Mouse (Mus musculus) brain, embryonic 14.5 days (tissue): ENCODE measurements around the gene Rtbdn.

ENCODE experiments used
- CTCF ChIP-seq: fragments of 200-500 bp; IDR thresholded peaks from 2 replicates; pipeline ENCODE4 v1.5.1; 2012; ENCODE audit warnings: inconsistent platforms, mild to moderate bottlenecking, moderate library complexity, borderline replicate concordance; ENCODE audit not compliant: insufficient read depth, insufficient read length; ENCODE audit errors: extremely low read depth
- POLR2A ChIP-seq: fragments of 200-500 bp; IDR thresholded peaks from 2 replicates; pipeline ENCODE4 v1.6.1; 2012; ENCODE audit warnings: mild to moderate bottlenecking, inconsistent platforms, borderline replicate concordance; ENCODE audit not compliant: poor library complexity, insufficient read depth, insufficient read length, severe bottlenecking; ENCODE audit errors: extremely low read depth

DNA sequence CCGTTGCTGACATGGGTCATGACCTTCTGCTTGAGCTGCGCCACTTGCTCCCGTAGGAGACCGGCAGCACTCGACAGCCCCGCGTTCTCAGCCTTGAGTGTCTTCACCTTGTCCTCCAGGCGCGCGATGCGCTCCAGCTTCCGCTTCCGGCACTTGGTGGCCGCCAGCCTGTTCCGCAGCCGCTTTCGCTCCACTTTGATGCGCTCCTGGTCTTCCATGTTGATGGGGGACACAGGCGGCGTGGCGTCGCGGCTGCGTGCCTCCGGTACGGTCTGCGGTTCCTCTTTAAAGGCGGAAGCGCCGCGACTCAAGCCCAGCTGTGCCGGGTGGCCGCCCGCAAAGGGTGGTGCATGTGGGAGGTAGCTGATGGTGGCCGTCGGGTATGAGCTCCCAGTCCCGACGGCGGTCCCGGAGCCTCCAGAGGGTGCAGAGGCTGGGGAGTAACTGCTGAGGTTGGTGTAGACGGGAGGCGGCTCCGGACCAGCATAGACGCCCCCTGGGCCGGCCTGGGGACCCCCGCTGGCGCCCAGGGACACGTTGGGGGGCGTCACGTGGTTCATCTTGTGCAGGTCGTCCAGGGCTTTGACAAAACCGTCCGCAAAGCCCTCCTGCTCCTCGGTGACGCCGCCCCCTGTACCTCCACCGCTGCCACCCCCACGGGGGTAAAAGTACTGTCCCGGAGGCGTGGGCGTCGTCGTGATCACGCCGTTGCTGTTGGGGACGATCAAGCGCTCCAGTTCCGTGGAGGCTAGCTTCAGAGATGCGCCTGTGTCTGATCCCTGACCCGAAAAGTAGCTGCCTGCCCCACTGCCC, 30.9 kb downstream of the Rtbdn start:
- TF ChIP-seq CTCF (no peak), POLR2A (no peak)
